Mouse (Mus musculus) kidney, adult 2 months (tissue): ENCODE results near the gene Ebf1.

ENCODE experiments used
- CTCF ChIP-seq: fragments of 200-500 bp; conservative IDR thresholded peaks from 2 replicates; pipeline ENCODE4 v1.5.1; 2011; ENCODE audit warnings: low read depth, mild to moderate bottlenecking, control low read depth, low read length, moderate library complexity, mixed read lengths; ENCODE audit not compliant: insufficient read depth, insufficient read length
- POLR2A ChIP-seq: fragments of 200-500 bp; IDR thresholded peaks from one replicate; pipeline ENCODE4 v1.6.1; 2011; ENCODE audit warnings: low read depth, low read length, control low read depth

GRCm38 (mm10) chr11:45026674-45027073, 409.6 kb downstream of the Ebf1 start:
- no peak for TF ChIP-seq CTCF
- no peak for TF ChIP-seq POLR2A
